In genomic region chr3:56295578-56295977, GRCm38 (mm10) we compare ENCODE assay signal across 18 mouse cellular contexts.
DNase-seq lines count a peak whose midpoint lies in the region; ATAC-seq lines count a peak whose summit lies in the region.
"Had no signal": no experiment of that assay in that cellular context is flagged by ENCODE, and none has a peak within 500 bp of the region (broad histone marks: within the 10 kb centered on the region; RNA-seq: fewer than 3 reads in every experiment).

No protein-coding gene starts in this region.

- DNase-seq in forebrain, embryonic 11.5 days (ENCODE audit: low spot score): no peak
- peak; percentile 17 for DNase-seq in midbrain, embryonic 14.5 days
- DNase-seq in midbrain, embryonic 10.5 days (ENCODE audit: low spot score): no peak
- peak; percentile 36 for DNase-seq in right cerebral cortex, postnatal 4 days
- DNase-seq in right cerebral cortex, postnatal 25 days: no peak
- DNase-seq: adrenal gland, adult 2 months; adrenal gland, postnatal 10 days; adrenal gland, postnatal 25 days; cerebellum, adult 11-12 months; cerebellum, adult 2 months; cerebellum, adult 9-10 months; cerebellum, postnatal 25 days; forebrain, postnatal 0 days had no signal

- H3K27ac ChIP-seq in forebrain, embryonic 16.5 days (ENCODE audit: low read length): no peak overlapping the region
- no peak overlapping the region for H3K27ac ChIP-seq in forebrain, embryonic 11.5 days (ENCODE audit: low read depth, low read length)
- no peak overlapping the region for H3K27ac ChIP-seq in midbrain, embryonic 14.5 days (replicated peaks; ENCODE audit: low read depth, low read length)
- H3K27ac ChIP-seq in midbrain, embryonic 10.5 days (replicated peaks): no peak overlapping the region
- no peak overlapping the region for H3K27ac ChIP-seq in neural tube, embryonic 15.5 days (replicated peaks)
- H3K27ac ChIP-seq: embryonic facial prominence, embryonic 10.5 days; embryonic facial prominence, embryonic 12.5 days; forebrain, embryonic 12.5 days had no signal

- H3K9me3 ChIP-seq in forebrain, embryonic 16.5 days (ENCODE audit: control insufficient read depth, low read length): no peaks in the 10 kb centered on the region
- no peaks in the 10 kb centered on the region for H3K9me3 ChIP-seq in forebrain, embryonic 11.5 days (ENCODE audit: control insufficient read depth, low read length)
- H3K9me3 ChIP-seq in midbrain, embryonic 14.5 days (ENCODE audit: control insufficient read depth, low read length): no peaks in the 10 kb centered on the region
- H3K9me3 ChIP-seq in midbrain, embryonic 10.5 days (replicated peaks): no peaks in the 10 kb centered on the region
- no peaks in the 10 kb centered on the region for H3K9me3 ChIP-seq in neural tube, embryonic 15.5 days (replicated peaks)
- H3K9me3 ChIP-seq: embryonic facial prominence, embryonic 10.5 days; embryonic facial prominence, embryonic 12.5 days; forebrain, embryonic 12.5 days had no signal

- no peak overlapping the region for H3K9ac ChIP-seq in forebrain, embryonic 16.5 days (replicated peaks; ENCODE audit: low read depth, low read length)
- H3K9ac ChIP-seq in forebrain, embryonic 11.5 days (ENCODE audit: low read length): no peak overlapping the region
- H3K9ac ChIP-seq in midbrain, embryonic 14.5 days (replicated peaks; ENCODE audit: low read length): no peak overlapping the region
- H3K9ac ChIP-seq in neural tube, embryonic 15.5 days (replicated peaks): no peak overlapping the region
- H3K9ac ChIP-seq: embryonic facial prominence, embryonic 12.5 days; forebrain, embryonic 12.5 days; forebrain, postnatal 0 days had no signal

- H3K4me1 ChIP-seq in forebrain, embryonic 16.5 days (replicated peaks; ENCODE audit: control insufficient read depth, insufficient read depth, low read length): 0 out of 2 replicates have a peak, but pooled peaks cover under 1% of the 10 kb centered on the region
- no peaks in the 10 kb centered on the region for H3K4me1 ChIP-seq in forebrain, embryonic 11.5 days (replicated peaks; ENCODE audit: control insufficient read depth, insufficient read depth, low read length)
- H3K4me1 ChIP-seq in midbrain, embryonic 14.5 days (ENCODE audit: control insufficient read depth, insufficient read depth, low read length): no peaks in the 10 kb centered on the region
- H3K4me1 ChIP-seq in midbrain, embryonic 10.5 days: no peaks in the 10 kb centered on the region
- H3K4me1 ChIP-seq in neural tube, embryonic 15.5 days: no peaks in the 10 kb centered on the region
- H3K4me1 ChIP-seq: embryonic facial prominence, embryonic 12.5 days; forebrain, embryonic 12.5 days had no signal

- no peak overlapping the region for H3K4me3 ChIP-seq in forebrain, embryonic 16.5 days (replicated peaks; ENCODE audit: low read length)
- no peak overlapping the region for H3K4me3 ChIP-seq in forebrain, embryonic 11.5 days (ENCODE audit: low read depth, low read length)
- H3K4me3 ChIP-seq in midbrain, embryonic 14.5 days (replicated peaks; ENCODE audit: low read depth, low read length): no peak overlapping the region
- no peak overlapping the region for H3K4me3 ChIP-seq in midbrain, embryonic 10.5 days
- no peak overlapping the region for H3K4me3 ChIP-seq in neural tube, embryonic 15.5 days (replicated peaks)
- H3K4me3 ChIP-seq: embryonic facial prominence, embryonic 10.5 days; embryonic facial prominence, embryonic 12.5 days; forebrain, embryonic 12.5 days had no signal

- no peaks in the 10 kb centered on the region for H3K36me3 ChIP-seq in forebrain, embryonic 16.5 days (ENCODE audit: control insufficient read depth, insufficient read depth)
- no peaks in the 10 kb centered on the region for H3K36me3 ChIP-seq in forebrain, embryonic 11.5 days (ENCODE audit: control insufficient read depth, insufficient read depth, low read length)
- no peaks in the 10 kb centered on the region for H3K36me3 ChIP-seq in midbrain, embryonic 14.5 days (ENCODE audit: control insufficient read depth, insufficient read depth, low read length)
- no peaks in the 10 kb centered on the region for H3K36me3 ChIP-seq in midbrain, embryonic 10.5 days
- H3K36me3 ChIP-seq in neural tube, embryonic 15.5 days: no peaks in the 10 kb centered on the region
- H3K36me3 ChIP-seq: embryonic facial prominence, embryonic 10.5 days; embryonic facial prominence, embryonic 12.5 days; forebrain, embryonic 12.5 days had no signal

- 70% methylated on average over 7 of the region's 7 CpGs for WGBS in forebrain, embryonic 16.5 days
- WGBS in forebrain, embryonic 11.5 days: 89% methylated on average over 7 of the region's 7 CpGs
- 89% methylated on average over 7 of the region's 7 CpGs for WGBS in midbrain, embryonic 14.5 days
- WGBS in midbrain, embryonic 10.5 days: 93% methylated on average over 7 of the region's 7 CpGs
- WGBS in neural tube, embryonic 15.5 days: 62% methylated on average over 7 of the region's 7 CpGs

- no peaks in the 10 kb centered on the region for H3K27me3 ChIP-seq in forebrain, embryonic 16.5 days (replicated peaks; ENCODE audit: control insufficient read depth, insufficient read depth, low read length)
- no peaks in the 10 kb centered on the region for H3K27me3 ChIP-seq in forebrain, embryonic 11.5 days (ENCODE audit: control insufficient read depth, insufficient read depth, low read length)
- no peaks in the 10 kb centered on the region for H3K27me3 ChIP-seq in midbrain, embryonic 14.5 days (ENCODE audit: control insufficient read depth, insufficient read depth, low read length)
- H3K27me3 ChIP-seq in midbrain, embryonic 10.5 days (ENCODE audit: low read depth, poor library complexity, severe bottlenecking): no peaks in the 10 kb centered on the region
- no peaks in the 10 kb centered on the region for H3K27me3 ChIP-seq in neural tube, embryonic 15.5 days (replicated peaks)
- H3K27me3 ChIP-seq: embryonic facial prominence, embryonic 12.5 days; forebrain, embryonic 12.5 days had no signal

- 0 out of 2 replicates have a peak, but pooled peaks have one; percentile 43 for ATAC-seq in forebrain, embryonic 16.5 days
- ATAC-seq in forebrain, embryonic 11.5 days (replicated peaks; ENCODE audit: low FRiP score): no peak
- no peak for ATAC-seq in midbrain, embryonic 14.5 days (ENCODE audit: low FRiP score, low TSS enrichment)
- no peak for ATAC-seq in neural tube, embryonic 15.5 days (ENCODE audit: low FRiP score)
- ATAC-seq: forebrain, postnatal 0 days had no signal

- H3K4me2 ChIP-seq in forebrain, embryonic 16.5 days (ENCODE audit: low read length): no peak overlapping the region
- no peak overlapping the region for H3K4me2 ChIP-seq in forebrain, embryonic 11.5 days (ENCODE audit: low read depth, low read length, severe bottlenecking)
- no peak overlapping the region for H3K4me2 ChIP-seq in midbrain, embryonic 14.5 days (ENCODE audit: low read length)
- H3K4me2 ChIP-seq in neural tube, embryonic 15.5 days: no peak overlapping the region
- H3K4me2 ChIP-seq: embryonic facial prominence, embryonic 12.5 days; forebrain, embryonic 12.5 days had no signal

Comparison
In these comparisons a context has a peak if more than half of its experiments do, and no peak if none do; other contexts are left out.
1. DNase-seq: peak in midbrain, embryonic 14.5 days (single experiment) and right cerebral cortex, postnatal 4 days (single experiment); none in forebrain, embryonic 11.5 days (single experiment), midbrain, embryonic 10.5 days (single experiment) and right cerebral cortex, postnatal 25 days (single experiment).